Mouse (Mus musculus): ENCODE results near the gene H2-M10.6. TPM values are rescaled to one million over a fixed set of nuclear protein-coding genes. Genes with fewer than 3 reads are reported as not detected.

H2-M10.6 gene
- total RNA-seq, 2 experiments from 2014 or later: not detected

DNA sequence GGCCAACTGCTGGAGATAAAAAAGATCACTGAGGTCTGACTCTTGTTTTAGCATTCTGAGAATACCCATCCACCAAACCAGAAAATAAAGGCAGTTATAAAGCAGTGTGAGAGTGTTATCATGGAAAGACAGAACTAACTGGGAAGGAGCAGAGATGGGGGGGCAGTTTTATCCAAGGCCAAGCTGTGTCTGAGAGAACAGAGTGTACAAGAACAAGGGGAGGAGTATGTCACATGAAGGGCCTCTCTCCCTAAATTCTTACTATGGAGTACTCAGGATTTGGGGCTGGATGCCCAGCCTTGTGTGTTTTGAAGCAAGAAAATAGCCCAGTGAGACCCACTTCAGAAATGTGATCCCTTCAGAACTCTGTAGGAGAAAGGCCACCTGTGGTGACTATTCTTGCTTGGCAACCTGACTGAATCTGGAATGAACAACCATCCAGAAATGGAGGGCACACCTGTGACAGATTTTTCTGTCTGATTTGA, 29.0 kb downstream of the H2-M10.6 start:
- no peak for DNase-seq (ENCODE audit: low spot score in 2 of 2)

DNA sequence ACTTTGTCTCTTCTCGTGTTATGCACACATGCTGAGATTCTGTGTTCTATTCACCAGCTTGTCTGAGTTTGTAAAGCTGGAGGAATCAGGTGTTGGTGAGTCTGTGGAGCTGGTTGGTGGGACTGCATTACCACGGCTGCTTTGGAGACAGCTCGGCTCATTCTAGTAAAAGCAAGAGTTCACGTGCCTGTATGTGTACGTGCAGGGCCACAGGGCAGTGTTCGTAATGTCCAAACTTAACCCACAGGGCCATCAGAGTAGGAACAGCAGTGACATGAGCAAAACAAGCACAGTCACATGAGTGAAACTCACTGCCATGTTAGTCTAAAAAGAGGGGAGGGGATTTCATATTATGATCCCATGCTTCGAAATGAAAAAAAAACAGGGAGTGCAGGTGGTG, 31.7 kb downstream of the H2-M10.6 start:
- no peak for DNase-seq (ENCODE audit: low spot score in 2 of 2)

DNA sequence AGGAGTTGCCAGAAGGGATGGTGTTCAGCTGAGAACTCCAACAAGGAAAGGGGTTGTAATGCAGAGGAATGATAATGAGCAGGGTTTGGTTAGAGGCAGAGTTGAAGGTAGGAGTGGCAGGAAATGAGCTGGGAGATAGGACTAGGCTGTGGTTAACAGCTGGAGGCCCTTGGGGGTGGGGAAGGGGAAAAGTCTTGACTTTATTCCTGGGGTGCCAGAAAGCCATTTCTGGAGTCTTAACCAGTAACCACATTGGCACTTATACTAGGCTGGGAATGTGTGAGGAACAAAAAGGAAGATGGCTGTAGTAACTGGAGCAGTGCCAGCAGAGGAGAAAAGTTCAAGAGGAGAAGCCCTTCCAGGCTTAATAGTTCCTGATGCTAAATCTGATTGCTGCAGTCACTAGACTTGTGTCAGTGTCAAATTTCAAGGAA, 32.3 kb downstream of the H2-M10.6 start:
- DNase-seq (ENCODE audit: low spot score in 2 of 2): no peak

DNA sequence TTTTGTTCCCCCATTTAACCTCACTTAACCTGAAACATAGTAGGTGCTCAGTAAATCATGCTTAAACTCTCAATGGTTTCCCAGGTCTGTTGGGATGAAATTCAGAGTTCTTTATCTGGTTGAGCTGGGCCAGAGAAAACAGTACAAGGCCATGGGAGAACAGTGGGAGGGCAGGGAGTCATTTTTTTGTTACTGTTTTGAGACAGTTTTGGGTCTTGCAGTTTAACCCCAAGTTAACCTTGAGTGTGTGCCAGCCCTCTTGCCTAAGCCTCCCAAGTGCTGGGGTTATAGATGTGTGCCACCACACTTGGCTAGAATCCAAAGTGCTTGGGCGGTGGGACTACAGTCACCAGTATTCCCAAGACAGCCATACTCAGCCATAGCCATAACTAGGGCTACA, 32.8 kb downstream of the H2-M10.6 start:
- peak in 1 of 2 experiments; percentile 33 for DNase-seq (ENCODE audit: low spot score in 2 of 2)

DNA sequence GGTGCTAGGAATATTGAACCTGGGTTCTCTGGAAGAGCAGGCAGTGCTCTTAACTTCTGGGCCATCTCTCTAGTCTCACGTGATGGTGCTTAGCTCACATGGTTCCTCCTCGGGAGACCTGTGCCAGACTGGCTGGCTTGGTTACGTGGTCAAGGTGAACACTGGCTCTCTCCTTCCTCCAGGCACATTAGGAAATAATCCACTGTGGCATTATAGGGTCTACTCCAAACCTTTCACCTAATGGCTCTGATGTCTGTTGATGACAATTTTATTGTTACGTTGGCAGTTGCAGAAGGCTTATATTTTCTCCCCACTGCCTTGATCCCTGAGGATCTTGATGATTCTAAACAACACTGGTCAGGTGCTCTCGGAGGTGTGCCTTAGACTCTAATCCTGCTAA, 36.9 kb downstream of the H2-M10.6 start:
- DNase-seq (ENCODE audit: low spot score in 2 of 2): no peak

GRCm38 (mm10) chr17:36849992-36850391, 38.0 kb downstream of the H2-M10.6 start:
- DNase-seq (ENCODE audit: low spot score in 2 of 2): no peak

GRCm38 (mm10) chr17:36851200-36851599, 39.2 kb downstream of the H2-M10.6 start:
- DNase-seq (ENCODE audit: low spot score in 2 of 2): no peak

- DNase-seq (ENCODE audit: low spot score in 2 of 2): no peak
Observed at GRCm38 (mm10) chr17:36851627-36852026, 39.7 kb downstream of the H2-M10.6 start.

- no peak for DNase-seq (ENCODE audit: low spot score in 2 of 2)
Observed at GRCm38 (mm10) chr17:36855484-36855883, 43.5 kb downstream of the H2-M10.6 start.

GRCm38 (mm10) chr17:36856236-36856635, 44.3 kb downstream of the H2-M10.6 start:
- DNase-seq (ENCODE audit: low spot score in 2 of 2): no peak

DNA sequence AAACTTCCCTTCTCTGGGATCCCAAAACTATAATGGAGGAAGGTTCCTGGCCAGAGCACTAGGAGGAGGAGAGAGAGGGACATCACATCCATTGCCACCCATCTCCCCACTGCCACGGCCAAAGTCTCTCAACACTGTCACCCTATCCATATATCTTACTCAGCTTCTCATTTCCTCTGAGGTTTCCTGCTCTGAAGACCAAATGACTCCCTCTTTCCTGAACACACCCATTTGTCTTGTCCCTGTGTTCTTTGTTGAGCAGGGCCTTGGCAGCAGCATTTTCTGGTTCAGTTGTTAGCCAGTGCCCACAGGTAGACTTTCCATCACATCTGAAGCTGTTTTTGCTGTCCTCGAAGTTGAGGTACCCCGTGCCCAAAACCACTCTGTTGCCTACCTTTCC, 46.2 kb downstream of the H2-M10.6 start:
- no peak for DNase-seq (ENCODE audit: low spot score in 2 of 2)

DNA sequence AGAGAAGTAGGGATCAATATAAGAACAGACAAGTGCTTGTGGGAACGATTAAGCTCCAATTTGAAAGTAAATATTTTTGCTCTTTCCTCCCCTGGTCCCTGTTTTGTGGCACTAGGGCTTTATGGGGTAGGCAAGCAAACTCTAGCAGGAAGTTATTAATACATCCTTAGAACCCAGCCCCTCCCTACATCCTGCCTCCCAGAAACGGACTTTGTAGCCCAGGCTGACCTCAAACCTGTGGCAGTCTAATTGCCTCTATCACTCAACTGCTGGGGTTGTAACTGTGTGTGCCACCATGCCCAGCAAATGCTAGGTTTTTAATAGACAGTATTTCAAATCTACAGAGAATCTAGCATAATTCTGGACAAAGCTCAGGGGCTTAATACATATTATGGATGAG, 49.7 kb downstream of the H2-M10.6 start:
- DNase-seq (ENCODE audit: low spot score in 2 of 2): no peak

Other genes with a start within 250 kb of the H2-M10.6 start
- not detected for gene H2-M9, start 169.5 kb upstream of the H2-M10.6 start, total RNA-seq (2021)
- gene H2-M1, start 140.0 kb upstream of the H2-M10.6 start, total RNA-seq (2021): not detected
- not detected for gene H2-M10.5, start 39.3 kb upstream of the H2-M10.6 start, total RNA-seq (2021)
- 10 to 100 TPM; 71.3 to 77.9 TPM for gene Trim26, start 25.0 kb downstream of the H2-M10.6 start, total RNA-seq (2021)
- not detected for gene Trim15, start 55.0 kb downstream of the H2-M10.6 start, total RNA-seq (2021)
- gene Trim10, start 57.4 kb downstream of the H2-M10.6 start, total RNA-seq (2021): 1 to 10 TPM; 5.0 to 9.9 TPM
- gene Trim40, start 78.0 kb downstream of the H2-M10.6 start, total RNA-seq (2021): under 1 TPM in 1 of 2 experiments, not detected in 1; 0.17 TPM
- gene Trim31, start 85.9 kb downstream of the H2-M10.6 start, total RNA-seq (2021): not detected
- 1 to 10 TPM in 1 of 2 experiments, under 1 TPM in 1; 0.31 to 1.1 TPM for gene Rnf39, start 130.7 kb downstream of the H2-M10.6 start, total RNA-seq (2021)
- 10 to 100 TPM; 63.6 to 65.1 TPM for gene Ppp1r11, start 139.6 kb downstream of the H2-M10.6 start, total RNA-seq (2021)
- gene Znrd1, start 146.4 kb downstream of the H2-M10.6 start, total RNA-seq (2021): 10 to 100 TPM; 35.8 to 41.6 TPM
- gene Znrd1as, start 146.4 kb downstream of the H2-M10.6 start, total RNA-seq (2021): 1 to 10 TPM; 7.4 to 7.8 TPM
- gene 2410137M14Rik, start 169.1 kb downstream of the H2-M10.6 start, total RNA-seq (2021): not detected
- gene H2-M5, start 177.4 kb downstream of the H2-M10.6 start, total RNA-seq (2021): under 1 TPM; 0.56 to 0.62 TPM
- gene Zfp57, start 189.0 kb downstream of the H2-M10.6 start, total RNA-seq (2021): 10 to 100 TPM; 12.7 to 18.0 TPM
- not detected for gene Mog, start 211.2 kb downstream of the H2-M10.6 start, total RNA-seq (2021)
- 10 to 100 TPM; 68.2 TPM for gene Gabbr1, start 233.8 kb downstream of the H2-M10.6 start, total RNA-seq (2021)

All from adrenal gland, postnatal 4 days (tissue).